Mouse (Mus musculus): Measurements from ENCODE around the gene Phf10.
A peak's percentile ranks its signal among the peaks of the same experiment; 100 is the strongest.
"Not testable (repeated sequence)": the region's sequence is repeated elsewhere in the genome, so short reads cannot be mapped to it uniquely, and the experiment has no call there.

Gene Phf10

GRCm38 (mm10) chr17:14943009-14943728 is 17.9 kb downstream of the Phf10 start, which contains the start of the genes Wdr27 and 1600012H06Rik:
Gene Wdr27, minus strand, starts transcription at chr17:14943158.
Gene 1600012H06Rik, plus strand, starts transcription at chr17:14943184.
- peak; percentile 99 for DNase-seq (ENCODE audit: low read depth, low spot score)

GRCm38 (mm10) chr17:14942181-14942580 is 18.9 kb downstream of the Phf10 start:
- DNase-seq (ENCODE audit: low read depth, low spot score) = not testable (repeated sequence)

- no peak for DNase-seq (ENCODE audit: low read depth, low spot score)
These were observed 25.1 kb downstream of the Phf10 start for GRCm38 (mm10) chr17:14935841-14936605.

GRCm38 (mm10) chr17:14935280-14935679 is 25.8 kb downstream of the Phf10 start:
- peak; percentile 41 for DNase-seq (ENCODE audit: low read depth, low spot score)

- no peak for DNase-seq (ENCODE audit: low read depth, low spot score)
These were observed 29.6 kb downstream of the Phf10 start for GRCm38 (mm10) chr17:14931469-14931868.

- no peak for DNase-seq (ENCODE audit: low read depth, low spot score)
These were observed 30.4 kb downstream of the Phf10 start for GRCm38 (mm10) chr17:14930697-14931096.

GRCm38 (mm10) chr17:14928631-14929030 is 32.4 kb downstream of the Phf10 start:
- peak; percentile 27 for DNase-seq (ENCODE audit: low read depth, low spot score)

- peak; percentile 79 for DNase-seq (ENCODE audit: low read depth, low spot score)
These were observed 33.3 kb downstream of the Phf10 start for GRCm38 (mm10) chr17:14927644-14928218.

GRCm38 (mm10) chr17:14921582-14921981 is 39.5 kb downstream of the Phf10 start:
- no peak for DNase-seq (ENCODE audit: low read depth, low spot score)

GRCm38 (mm10) chr17:14917866-14918265 is 43.2 kb downstream of the Phf10 start:
- no peak for DNase-seq (ENCODE audit: low read depth, low spot score)

- DNase-seq (ENCODE audit: low read depth, low spot score) = no peak
These were observed 46.7 kb downstream of the Phf10 start for GRCm38 (mm10) chr17:14914401-14914800.

- DNase-seq (ENCODE audit: low read depth, low spot score) = no peak
These were observed 48.1 kb downstream of the Phf10 start for GRCm38 (mm10) chr17:14912981-14913380.

GRCm38 (mm10) chr17:14912420-14912819 is 48.7 kb downstream of the Phf10 start:
- DNase-seq (ENCODE audit: low read depth, low spot score) = peak; percentile 55

GRCm38 (mm10) chr17:14910771-14911170 is 50.3 kb downstream of the Phf10 start:
- no peak for DNase-seq (ENCODE audit: low read depth, low spot score)

GRCm38 (mm10) chr17:14909331-14909730 is 51.7 kb downstream of the Phf10 start:
- DNase-seq (ENCODE audit: low read depth, low spot score) = no peak

GRCm38 (mm10) chr17:14907136-14907535 is 53.9 kb downstream of the Phf10 start:
- no peak for DNase-seq (ENCODE audit: low read depth, low spot score)

GRCm38 (mm10) chr17:14906611-14907010 is 54.5 kb downstream of the Phf10 start:
- no peak for DNase-seq (ENCODE audit: low read depth, low spot score)

- DNase-seq (ENCODE audit: low read depth, low spot score) = peak; percentile 68
These were observed 56.3 kb downstream of the Phf10 start for GRCm38 (mm10) chr17:14904637-14905265.

- DNase-seq (ENCODE audit: low read depth, low spot score) = no peak
These were observed 56.9 kb downstream of the Phf10 start for GRCm38 (mm10) chr17:14904206-14904605.

GRCm38 (mm10) chr17:14903212-14903611 is 57.9 kb downstream of the Phf10 start:
- no peak for DNase-seq (ENCODE audit: low read depth, low spot score)

- no peak for DNase-seq (ENCODE audit: low read depth, low spot score)
These were observed 62.1 kb downstream of the Phf10 start for GRCm38 (mm10) chr17:14898972-14899371.

- not testable (repeated sequence) for DNase-seq (ENCODE audit: low read depth, low spot score)
These were observed 66.0 kb downstream of the Phf10 start for GRCm38 (mm10) chr17:14895058-14895457.
